Mouse (Mus musculus): Measurements from ENCODE around the gene Ackr4.

Gene Ackr4

GRCm38 (mm10) chr9:104104986-104105385 lies 21.7 kb downstream of the Ackr4 start:
- no peak for DNase-seq

GRCm38 (mm10) chr9:104102901-104103300 lies 23.8 kb downstream of the Ackr4 start:
- DNase-seq: no peak

GRCm38 (mm10) chr9:104102301-104102700 lies 24.4 kb downstream of the Ackr4 start:
- no peak for DNase-seq

GRCm38 (mm10) chr9:104101458-104101857 lies 25.3 kb downstream of the Ackr4 start:
- DNase-seq: no peak

- peak; percentile 14 for DNase-seq
Observed at GRCm38 (mm10) chr9:104100822-104101221, 25.9 kb downstream of the Ackr4 start.

- no peak for DNase-seq
Observed at GRCm38 (mm10) chr9:104099060-104099459, 27.7 kb downstream of the Ackr4 start.

- DNase-seq: peak; percentile 66
Observed at GRCm38 (mm10) chr9:104098256-104098655, 28.5 kb downstream of the Ackr4 start.

GRCm38 (mm10) chr9:104092945-104093344 lies 33.8 kb downstream of the Ackr4 start:
- no peak for DNase-seq

GRCm38 (mm10) chr9:104088555-104088954 lies 38.2 kb downstream of the Ackr4 start:
- DNase-seq: peak; percentile 85

- no peak for DNase-seq
Observed at GRCm38 (mm10) chr9:104085730-104086429, 40.9 kb downstream of the Ackr4 start.

- no peak for DNase-seq
Observed at GRCm38 (mm10) chr9:104080038-104080437, 46.7 kb downstream of the Ackr4 start.

- peak; percentile 66 for DNase-seq
Observed at GRCm38 (mm10) chr9:104079379-104079778, 47.4 kb downstream of the Ackr4 start.

- no peak for DNase-seq
Observed at GRCm38 (mm10) chr9:104078780-104079179, 48.0 kb downstream of the Ackr4 start.

- DNase-seq: no peak
Observed at GRCm38 (mm10) chr9:104075808-104076207, 50.9 kb downstream of the Ackr4 start.

GRCm38 (mm10) chr9:104070863-104071604 lies 55.7 kb downstream of the Ackr4 start:
- DNase-seq: no peak

GRCm38 (mm10) chr9:104070241-104070640 lies 56.5 kb downstream of the Ackr4 start:
- DNase-seq: no peak

GRCm38 (mm10) chr9:104064571-104064970 lies 62.2 kb downstream of the Ackr4 start:
- no peak for DNase-seq

GRCm38 (mm10) chr9:104063244-104063961 lies 63.3 kb downstream of the Ackr4 start, which contains the start of gene Acad11:
Acad11 (plus strand) TSS chr9:104063377.
- DNase-seq: peak; percentile 90

GRCm38 (mm10) chr9:104062430-104063243 lies 64.1 kb downstream of the Ackr4 start, which contains the start of gene Uba5:
Uba5 (minus strand) TSS chr9:104063134.
- peak; percentile 80 for DNase-seq

- DNase-seq: no peak
Observed at GRCm38 (mm10) chr9:104051028-104051427, 75.7 kb downstream of the Ackr4 start.

- DNase-seq: no peak
Observed at GRCm38 (mm10) chr9:104043676-104044075, 83.1 kb downstream of the Ackr4 start.

- DNase-seq: no peak
Observed at GRCm38 (mm10) chr9:104040362-104040761, 86.4 kb downstream of the Ackr4 start, which contains the start of gene Gm28305. Gm28305 (plus strand) TSS chr9:104040662.
